Mouse (Mus musculus) ES-E14 (cell line): ENCODE results near the gene Col6a4. TPM values are rescaled to one million over a fixed set of nuclear protein-coding genes. Genes with fewer than 3 reads are reported as not detected.

ENCODE experiments used
- DNase-seq: peaks from one replicate; pipeline ENCODE4 v3.0.0-alpha.2; 2013; ENCODE audit warnings: low read depth, low spot score
- H3K27ac ChIP-seq: 2 replicates; pipeline ENCODE4 v1.5.1; 2012; ENCODE audit warnings: low read depth, mild to moderate bottlenecking, low read length, moderate library complexity, mixed read lengths; ENCODE audit not compliant: poor library complexity, insufficient read depth, severe bottlenecking
- H3K36me3 ChIP-seq: 2 replicates; pipeline ENCODE4 v1.6.1; 2012; ENCODE audit warnings: mild to moderate bottlenecking, low read length, moderate library complexity, mixed read lengths; ENCODE audit not compliant: control insufficient read depth, poor library complexity, insufficient read depth, severe bottlenecking
- H3K4me1 ChIP-seq, 2 experiments: fragments of 150-350 bp in 1 of 2; sonication (generic) in 1 of 2; 2 replicates each; pipeline ENCODE4 v1.6.1; 2012; ENCODE audit warnings: low read length in 2 of 2, mild to moderate bottlenecking in 1 of 2, mixed read lengths in 1 of 2; ENCODE audit not compliant: control insufficient read depth in 2 of 2, insufficient read depth in 2 of 2, poor library complexity in 1 of 2
- H3K4me3 ChIP-seq, 2 experiments: fragments of 150-350 bp in 1 of 2; sonication (generic) in 1 of 2; 2 replicates each; pipeline ENCODE4 v1.5.1; 2012; ENCODE audit warnings: low read length in 2 of 2, low read depth in 1 of 2, mild to moderate bottlenecking in 1 of 2, mixed read lengths in 1 of 2; ENCODE audit not compliant: insufficient read depth in 1 of 2, poor library complexity in 1 of 2, severe bottlenecking in 1 of 2
- H3K9ac ChIP-seq: 2 replicates; pipeline ENCODE4 v1.6.1; 2012; ENCODE audit warnings: low read depth, mild to moderate bottlenecking, low read length, mixed read lengths; ENCODE audit not compliant: poor library complexity, insufficient read depth, severe bottlenecking
- H3K9me3 ChIP-seq: fragments of 150-350 bp; sonication (generic); 2 replicates; pipeline ENCODE4 v1.6.1; 2012; ENCODE audit warnings: low read depth, mild to moderate bottlenecking, low read length; ENCODE audit not compliant: control insufficient read depth, insufficient read depth
- CHD2 ChIP-seq: IDR thresholded peaks from 2 replicates; pipeline ENCODE4 v1.6.1; 2014; ENCODE audit warnings: mild to moderate bottlenecking, low read depth, low read length, inconsistent platforms
- HCFC1 ChIP-seq: IDR thresholded peaks from 2 replicates; pipeline ENCODE4 v1.6.1; 2012; ENCODE audit warnings: low read length, inconsistent platforms, borderline replicate concordance; ENCODE audit not compliant: insufficient read depth
- MAFK ChIP-seq: IDR thresholded peaks from 2 replicates; pipeline ENCODE4 v1.6.1; 2014; ENCODE audit warnings: mild to moderate bottlenecking, low read depth, low read length, inconsistent platforms; ENCODE audit not compliant: insufficient read depth
- ZC3H11A ChIP-seq: IDR thresholded peaks from 2 replicates; pipeline ENCODE4 v1.6.1; 2012; ENCODE audit warnings: low read depth, mild to moderate bottlenecking, inconsistent platforms, low read length, borderline replicate concordance
- ZNF384 ChIP-seq: IDR thresholded peaks from 2 replicates; pipeline ENCODE4 v1.6.1; 2012; ENCODE audit warnings: low read depth, low read length, inconsistent platforms
- in situ Hi-C, 2 experiments: fragments of 600-800 bp; cut with MboI; formaldehyde crosslinking; loops; one replicate each; pipeline ENCODE4 v1.15.1; 2025; ENCODE audit warnings: low sequenced_read_pairs in 2 of 2, inconsistent platforms in 1 of 2; ENCODE audit not compliant: unreplicated experiment in 2 of 2
- total RNA-seq: library from RNA; depleted of rRNA; stranded (reverse); fragments of 300-350 nt; gene quantifications from 2 replicates; pipeline ENCODE4 v1.2.3, GENCODE M21; 2012

Col6a4 gene
- total RNA-seq, 1 experiment: 3.9 TPM

- in situ Hi-C loops: no loop called here
Measured at GRCm38 (mm10) chr9:106104401-106104800, 7.8 kb upstream of the Col6a4 start.

GRCm38 (mm10) chr9:106101166-106101565, 4.6 kb upstream of the Col6a4 start:
- Histone ChIP-seq H3K27ac (no peak overlapping the region), H3K4me1 (peaks cover 0 to 10% of the 10 kb centered on the region in 2 experiments; a peak in 1 of 4 replicates), H3K4me3 (no peak overlapping the region), H3K9me3 (no peaks in the 10 kb centered on the region), H3K9ac (no peak overlapping the region), H3K36me3 (no peaks in the 10 kb centered on the region)
- TF ChIP-seq CHD2: no peak
- no peak for TF ChIP-seq ZC3H11A
- TF ChIP-seq MAFK: no peak
- in situ Hi-C loops: no loop called here
- DNase-seq: no peak

More at GRCm38 (mm10) chr9:106104401-106104800, 7.8 kb upstream of the Col6a4 start:
- no peak for DNase-seq
- no peak overlapping the region for H3K27ac ChIP-seq
- no peaks in the 10 kb centered on the region for H3K9me3 ChIP-seq
- no peak for TF ChIP-seq ZC3H11A
- TF ChIP-seq CHD2: no peak
- H3K4me3 ChIP-seq: no peak overlapping the region
- no peak overlapping the region for H3K9ac ChIP-seq
- H3K4me1 ChIP-seq: peaks cover 0 to 12% of the 10 kb centered on the region in 2 experiments; a peak in 1 of 4 replicates
- no peaks in the 10 kb centered on the region for H3K36me3 ChIP-seq

GRCm38 (mm10) chr9:106100262-106100661, 3.7 kb upstream of the Col6a4 start:
- Histone ChIP-seq H3K9me3 (no peaks in the 10 kb centered on the region), H3K4me3 (no peak overlapping the region), H3K9ac (no peak overlapping the region), H3K27ac (no peak overlapping the region), H3K36me3 (no peaks in the 10 kb centered on the region), H3K4me1 (peaks cover 0 to 9% of the 10 kb centered on the region in 2 experiments; a peak in 1 of 4 replicates)
- in situ Hi-C loops: no loop called here
- TF ChIP-seq HCFC1 (no peak), MAFK (no peak), ZNF384 (no peak), CHD2 (no peak), ZC3H11A (no peak)
- DNase-seq: no peak

GRCm38 (mm10) chr9:106099379-106100021, 2.9 kb upstream of the Col6a4 start:
- peaks cover 0 to 9% of the 10 kb centered on the region in 2 experiments; a peak in 1 of 4 replicates for H3K4me1 ChIP-seq

GRCm38 (mm10) chr9:106081528-106081927, 15.1 kb downstream of the Col6a4 start:
- H3K4me1 ChIP-seq: peaks cover 0 to 7% of the 10 kb centered on the region in 2 experiments; a peak in 1 of 4 replicates
- in situ Hi-C loops: no loop called here
- TF ChIP-seq ZC3H11A (no peak), HCFC1 (no peak), MAFK (no peak), ZNF384 (no peak)
- H3K27ac ChIP-seq: no peak overlapping the region
- DNase-seq: no peak
- no peak overlapping the region for H3K4me3 ChIP-seq
- no peak overlapping the region for H3K9ac ChIP-seq
- H3K36me3 ChIP-seq: no peaks in the 10 kb centered on the region
- H3K9me3 ChIP-seq: no peaks in the 10 kb centered on the region

More at GRCm38 (mm10) chr9:106099379-106100021, 2.9 kb upstream of the Col6a4 start:
- Histone ChIP-seq H3K9ac (no peak overlapping the region), H3K27ac (no peak overlapping the region), H3K4me3 (no peak overlapping the region), H3K9me3 (no peaks in the 10 kb centered on the region), H3K36me3 (no peaks in the 10 kb centered on the region)
- in situ Hi-C loops: no loop called here
- TF ChIP-seq MAFK (no peak), CHD2 (no peak)
- DNase-seq: no peak
